Mouse (Mus musculus) spleen, adult 12 weeks (tissue): ENCODE data around the gene Nrgn.

Experiments used
- DNase-seq: peaks from one replicate; pipeline ENCODE4 v3.0.0; 2022; ENCODE audit warnings: low spot score

Gene Nrgn

GRCm38 (mm10) chr9:37530031-37530887, 22.4 kb downstream of the Nrgn start:
- DNase-seq, result no peak

DNA sequence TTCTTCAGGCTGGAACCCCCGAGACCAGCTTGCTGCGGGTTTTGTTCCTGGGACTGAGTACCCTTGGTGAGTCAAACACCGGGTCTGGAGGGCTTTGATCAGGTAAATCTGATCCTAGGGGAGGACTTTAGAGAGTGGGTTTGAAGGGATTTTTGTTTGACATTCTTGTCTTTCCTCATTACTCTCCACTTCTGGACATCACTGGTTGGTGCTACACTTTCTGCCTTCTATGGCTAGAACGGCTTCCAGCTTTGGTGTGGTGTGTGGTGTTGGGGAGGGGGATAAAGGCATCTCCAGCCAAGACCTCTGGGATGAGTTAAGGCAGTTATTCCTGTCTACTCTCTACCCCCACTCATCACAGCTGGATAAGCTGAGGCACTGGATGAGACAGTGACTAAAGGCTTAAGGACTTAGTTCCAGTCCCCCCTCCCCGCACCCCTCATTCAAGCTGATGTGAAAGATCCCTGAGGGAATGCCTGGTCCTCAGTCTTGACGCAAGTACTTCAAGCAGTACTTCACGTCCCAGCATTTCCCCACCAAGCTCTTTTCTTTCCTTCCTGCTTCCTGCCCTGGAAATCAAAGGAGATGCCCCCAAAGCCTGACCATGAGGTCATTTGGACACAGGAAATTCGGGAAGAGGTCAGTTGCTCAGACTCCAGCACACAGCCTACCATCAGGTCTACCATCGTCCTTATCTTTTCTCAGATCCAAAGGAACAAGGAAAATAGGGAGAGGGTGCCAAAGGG, 24.3 kb downstream of the Nrgn start:
- DNase-seq, result no peak

- DNase-seq, result no peak
Measured at GRCm38 (mm10) chr9:37527396-37528224, 25.1 kb downstream of the Nrgn start, which contains the start of gene Esam. TSS of gene Esam (plus strand) at chr9:37528078.

GRCm38 (mm10) chr9:37526443-37527395, 26.0 kb downstream of the Nrgn start:
- no peak for DNase-seq

GRCm38 (mm10) chr9:37525461-37525860, 27.2 kb downstream of the Nrgn start:
- DNase-seq, result no peak

DNA sequence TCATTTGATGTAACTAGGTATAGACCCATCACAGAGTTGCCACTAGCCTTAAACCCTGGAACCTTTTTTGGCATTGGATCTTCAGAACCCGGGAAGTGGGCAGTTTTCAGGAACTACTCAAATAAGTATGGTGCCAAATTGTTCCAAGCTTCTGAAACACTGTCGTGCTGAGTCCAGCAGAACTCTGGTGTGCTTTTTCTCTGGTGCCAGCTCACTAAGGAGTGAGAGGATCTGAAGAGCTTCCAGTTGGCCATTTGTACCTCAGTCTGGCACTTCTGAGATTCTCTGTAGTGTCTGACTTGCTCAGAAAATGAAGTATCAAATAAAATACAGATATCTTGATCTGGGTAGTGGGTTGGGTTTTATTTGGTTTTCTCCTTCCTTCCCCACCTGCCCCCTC, 32.7 kb downstream of the Nrgn start:
- no peak for DNase-seq

- DNase-seq, result no peak
Measured at GRCm38 (mm10) chr9:37518991-37519390, 33.7 kb downstream of the Nrgn start.

- DNase-seq, result no peak
Measured at GRCm38 (mm10) chr9:37517467-37517866, 35.2 kb downstream of the Nrgn start.

DNA sequence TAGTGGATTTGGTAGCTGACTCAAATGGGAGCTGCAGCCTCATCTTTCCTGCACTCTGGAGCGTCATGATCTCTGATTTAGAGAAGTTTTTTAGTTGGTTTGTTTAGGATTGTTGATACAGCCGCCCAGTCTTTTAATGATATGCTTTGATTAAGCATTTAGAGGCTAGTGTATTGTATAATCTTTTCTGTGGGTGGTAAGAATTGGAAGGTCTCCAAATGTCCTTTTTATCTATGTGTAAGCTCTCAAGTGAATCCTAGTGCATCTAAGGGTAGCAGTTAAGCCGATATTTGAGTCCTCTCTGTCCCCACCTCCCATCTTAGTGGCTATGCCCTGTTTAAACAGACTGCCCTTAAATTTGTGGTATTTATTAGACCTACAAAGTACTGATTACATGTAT, 38.2 kb downstream of the Nrgn start:
- DNase-seq, result no peak

DNA sequence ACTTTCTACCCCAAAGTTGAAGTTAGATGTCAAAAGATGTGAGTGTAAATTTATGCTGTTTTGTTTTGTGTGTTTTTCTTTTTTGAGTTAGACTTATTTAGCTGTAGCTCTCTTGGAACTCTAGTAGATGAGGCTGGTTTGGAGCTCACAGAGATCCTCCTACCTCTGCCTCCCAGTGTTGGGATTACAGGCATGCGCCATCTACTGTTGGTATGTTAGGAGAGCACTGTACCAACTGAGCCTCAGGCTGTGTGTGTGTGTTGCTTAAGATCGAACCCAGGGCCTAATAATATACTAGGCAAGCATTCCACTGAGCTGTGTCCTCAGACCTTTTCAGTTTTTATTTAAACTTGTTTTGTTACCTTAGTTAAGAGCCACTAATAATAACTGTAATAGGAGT, 40.6 kb downstream of the Nrgn start:
- no peak for DNase-seq

- no peak for DNase-seq
Measured at GRCm38 (mm10) chr9:37506023-37506422, 46.7 kb downstream of the Nrgn start.

- DNase-seq, result no peak
Measured at GRCm38 (mm10) chr9:37504348-37504747, 48.4 kb downstream of the Nrgn start.

DNA sequence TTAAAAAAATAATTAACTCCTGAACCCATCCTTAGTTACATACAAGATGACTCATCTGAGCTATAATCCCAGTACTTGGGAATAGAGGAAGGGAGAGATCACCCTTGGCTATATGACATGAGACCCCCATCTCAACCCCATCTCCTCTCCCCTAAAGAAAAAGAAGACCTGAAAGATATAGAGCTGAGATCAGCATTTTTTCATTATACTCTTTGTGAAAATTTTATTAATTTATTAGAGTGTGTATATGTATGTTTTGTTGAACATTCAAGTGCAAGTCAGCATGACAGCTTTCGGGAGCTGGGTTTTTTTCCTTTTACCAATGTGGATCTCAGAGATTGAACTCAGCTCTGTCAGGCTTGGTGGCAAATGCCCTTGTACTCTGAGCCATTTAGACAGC, 51.5 kb downstream of the Nrgn start:
- no peak for DNase-seq

- no peak for DNase-seq
Measured at GRCm38 (mm10) chr9:37500201-37500600, 52.5 kb downstream of the Nrgn start.

DNA sequence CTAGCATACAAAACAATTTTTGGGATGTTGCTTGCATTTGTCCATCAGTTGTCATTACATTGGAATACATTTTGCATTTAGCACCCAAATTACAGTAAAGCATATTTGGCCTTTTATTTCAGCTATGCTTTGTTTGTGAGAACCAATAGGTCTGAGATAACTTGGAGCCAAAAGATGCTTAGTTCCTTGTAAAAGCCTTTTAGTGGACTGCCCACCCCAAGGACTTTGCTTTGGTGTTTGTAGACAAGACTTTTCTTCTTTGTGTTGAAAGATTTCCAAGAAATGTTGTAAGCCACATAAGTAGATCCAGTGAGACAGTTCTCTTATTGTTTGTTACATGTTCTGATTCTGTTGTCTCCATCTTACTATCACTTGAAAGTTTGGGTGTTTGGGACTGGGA, 56.4 kb downstream of the Nrgn start:
- DNase-seq, result no peak

DNA sequence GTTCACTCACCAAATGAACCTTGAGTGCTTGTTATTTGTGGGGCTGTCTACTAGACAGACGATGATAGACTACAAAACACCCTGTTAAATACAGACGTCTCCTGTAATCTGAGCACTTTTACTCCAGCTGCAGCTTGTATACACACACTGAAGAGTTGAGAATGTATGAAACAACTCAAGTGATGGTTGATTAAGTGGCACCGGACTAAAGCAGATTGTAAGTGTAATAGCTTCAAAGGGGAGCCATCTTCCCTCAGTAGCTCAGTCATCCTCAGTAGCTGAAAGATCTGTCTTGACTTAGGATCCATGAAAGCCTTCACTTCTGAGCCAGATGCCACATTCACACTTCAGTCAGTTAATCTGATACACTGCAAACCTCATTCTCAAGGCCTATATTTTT, 56.9 kb downstream of the Nrgn start:
- no peak for DNase-seq
